ENCODE assay signal across 30 mouse cellular contexts in the genomic region with DNA sequence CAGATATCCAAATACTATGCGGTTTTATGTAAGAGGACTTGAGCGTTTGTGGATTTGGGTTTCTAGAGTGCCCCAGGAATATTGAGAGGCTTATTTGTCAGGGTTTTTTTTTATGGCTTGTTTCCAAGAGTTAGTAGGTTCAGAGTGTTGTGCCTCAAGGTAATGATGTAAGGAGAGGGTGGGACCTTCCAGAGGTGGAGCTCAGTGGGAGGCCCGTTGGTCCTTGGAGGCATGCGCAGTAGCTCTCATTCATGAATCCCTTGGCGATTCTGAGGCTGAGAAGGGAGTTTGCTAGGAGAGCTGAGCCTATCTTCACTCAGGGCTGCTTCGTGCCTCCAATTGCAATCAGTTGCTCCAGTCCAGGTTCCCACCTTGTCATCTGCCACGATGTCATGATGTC. TPM values are rescaled to one million over a fixed set of nuclear protein-coding genes. Genes with fewer than 3 reads are reported as not detected.
DNase-seq lines count a peak whose midpoint lies in the region; ATAC-seq lines count a peak whose summit lies in the region.
"Had no signal": no experiment of that assay in that cellular context is flagged by ENCODE, and none has a peak within 500 bp of the region (broad histone marks: within the 10 kb centered on the region; RNA-seq: fewer than 3 reads in every experiment).

No protein-coding gene starts in this region.

- H3K9me3 ChIP-seq in embryonic facial prominence, embryonic 13.5 days, result no peaks in the 10 kb centered on the region
- no peaks in the 10 kb centered on the region for H3K9me3 ChIP-seq in embryonic facial prominence, embryonic 10.5 days
- no peaks in the 10 kb centered on the region for H3K9me3 ChIP-seq in limb, embryonic 13.5 days
- no peaks in the 10 kb centered on the region for H3K9me3 ChIP-seq in limb, embryonic 10.5 days (replicated peaks)
- H3K9me3 ChIP-seq: embryonic facial prominence, embryonic 15.5 days; hindbrain, embryonic 10.5 days; hindbrain, embryonic 13.5 days; intestine, embryonic 15.5 days had no signal

- peaks cover 56% of the 10 kb centered on the region for H3K27me3 ChIP-seq in embryonic facial prominence, embryonic 13.5 days
- H3K27me3 ChIP-seq in embryonic facial prominence, embryonic 10.5 days (replicated peaks; ENCODE audit: low read depth, poor library complexity, severe bottlenecking), result peaks cover 96% of the 10 kb centered on the region
- H3K27me3 ChIP-seq in limb, embryonic 13.5 days, result peaks cover 61% of the 10 kb centered on the region
- peaks cover 65% of the 10 kb centered on the region for H3K27me3 ChIP-seq in limb, embryonic 10.5 days (ENCODE audit: low read depth, poor library complexity, severe bottlenecking)
- H3K27me3 ChIP-seq: CH12.LX had no signal

- no peak overlapping the region for H3K4me2 ChIP-seq in embryonic facial prominence, embryonic 13.5 days
- peak overlapping the region; percentile 14; the same call in 1 of the 2 replicates for H3K4me2 ChIP-seq in limb, embryonic 13.5 days (replicated peaks)
- H3K4me2 ChIP-seq: embryonic facial prominence, embryonic 15.5 days; heart, embryonic 11.5 days; hindbrain, embryonic 13.5 days; intestine, embryonic 15.5 days had no signal

- no peak overlapping the region for H3K27ac ChIP-seq in embryonic facial prominence, embryonic 13.5 days
- no peak overlapping the region for H3K27ac ChIP-seq in embryonic facial prominence, embryonic 10.5 days (replicated peaks)
- no peak overlapping the region for H3K27ac ChIP-seq in limb, embryonic 13.5 days
- no peak overlapping the region for H3K27ac ChIP-seq in limb, embryonic 10.5 days
- H3K27ac ChIP-seq: embryonic facial prominence, embryonic 15.5 days; gastrocnemius, adult 2 months; hindbrain, embryonic 10.5 days; hindbrain, embryonic 13.5 days; intestine, embryonic 15.5 days had no signal

- peaks cover 14% of the 10 kb centered on the region; the same call in 1 of the 2 replicates for H3K4me1 ChIP-seq in embryonic facial prominence, embryonic 13.5 days
- H3K4me1 ChIP-seq in embryonic facial prominence, embryonic 10.5 days, result peaks cover 17% of the 10 kb centered on the region
- H3K4me1 ChIP-seq in limb, embryonic 13.5 days, result peaks cover 23% of the 10 kb centered on the region
- H3K4me1 ChIP-seq in limb, embryonic 10.5 days, result peaks cover 23% of the 10 kb centered on the region
- H3K4me1 ChIP-seq: intestine, embryonic 15.5 days had no signal

- H3K9ac ChIP-seq in embryonic facial prominence, embryonic 13.5 days, result 0 out of 2 replicates have a peak overlapping the region, but pooled peaks have one; percentile 11
- H3K9ac ChIP-seq in limb, embryonic 13.5 days, result no peak overlapping the region
- H3K9ac ChIP-seq: embryonic facial prominence, embryonic 15.5 days; forebrain, postnatal 0 days; hindbrain, embryonic 13.5 days; intestine, embryonic 15.5 days had no signal

- DNase-seq in embryonic facial prominence, embryonic 10.5 days (ENCODE audit: low spot score), result no peak
- DNase-seq in limb, embryonic 10.5 days (ENCODE audit: low spot score), result no peak
- DNase-seq in lung, postnatal 25 days (ENCODE audit: low spot score), result peak; percentile 16
- no peak for DNase-seq in lung, postnatal 10 days
- no peak for DNase-seq in natural killer cell, adult 2 months (ENCODE audit: low spot score in 2 of 2)
- DNase-seq: adrenal gland, adult 8-10 months; adrenal gland, postnatal 25 days; B cell, adult 2 months; cerebellum, adult 11-12 months; cerebellum, adult 8-10 months; cerebellum, postnatal 10 days; cerebellum, postnatal 36 days; forebrain, postnatal 0 days; gastrocnemius, adult 2 months; gastrocnemius, postnatal 14 days; heart, adult 18-20 months; heart, postnatal 36 days had no signal

- no peak overlapping the region for H3K4me3 ChIP-seq in embryonic facial prominence, embryonic 13.5 days
- H3K4me3 ChIP-seq in embryonic facial prominence, embryonic 10.5 days, result no peak overlapping the region
- H3K4me3 ChIP-seq in limb, embryonic 13.5 days, result no peak overlapping the region
- no peak overlapping the region for H3K4me3 ChIP-seq in limb, embryonic 10.5 days
- H3K4me3 ChIP-seq: embryonic facial prominence, embryonic 15.5 days; gastrocnemius, adult 2 months; hindbrain, embryonic 10.5 days; hindbrain, embryonic 13.5 days; intestine, embryonic 15.5 days had no signal

- no peaks in the 10 kb centered on the region for H3K36me3 ChIP-seq in embryonic facial prominence, embryonic 13.5 days
- no peaks in the 10 kb centered on the region for H3K36me3 ChIP-seq in embryonic facial prominence, embryonic 10.5 days (replicated peaks)
- no peaks in the 10 kb centered on the region for H3K36me3 ChIP-seq in limb, embryonic 13.5 days
- no peaks in the 10 kb centered on the region for H3K36me3 ChIP-seq in limb, embryonic 10.5 days
- H3K36me3 ChIP-seq: embryonic facial prominence, embryonic 15.5 days; hindbrain, embryonic 10.5 days; hindbrain, embryonic 13.5 days; intestine, embryonic 15.5 days had no signal

- WGBS in embryonic facial prominence, embryonic 13.5 days, result 26% methylated on average over 7 of the region's 7 CpGs
- WGBS in embryonic facial prominence, embryonic 10.5 days, result 30% methylated on average over 7 of the region's 7 CpGs
- 26% methylated on average over 7 of the region's 7 CpGs for WGBS in limb, embryonic 13.5 days
- WGBS in limb, embryonic 10.5 days, result 31% methylated on average over 7 of the region's 7 CpGs

- no peak for ATAC-seq in embryonic facial prominence, embryonic 13.5 days (ENCODE audit: insufficient number of reproducible peaks, insufficient read depth, low FRiP score, low TSS enrichment, low read depth)
- ATAC-seq in limb, embryonic 13.5 days (ENCODE audit: low FRiP score, low read depth), result no peak
- ATAC-seq: activated CD4-positive, CD25-positive, alpha-beta regulatory T cell, adult 4 months; forebrain, embryonic 14.5 days; forebrain, postnatal 0 days; hindbrain, embryonic 16.5 days; intestine, embryonic 15.5 days had no signal

RNA-seq across cellular contexts. Expression of gene Helt, which starts 4.4 kb away (rescaled TPM):
- 0.48 TPM in 1 of 2 replicates, not detected in the other for polyA plus RNA-seq in embryonic facial prominence, embryonic 13.5 days (2015; fragmentation: Nextera tagmentation; extraction: Ambion mirVana)
- polyA plus RNA-seq in embryonic facial prominence, embryonic 10.5 days (2016; fragmentation: Nextera tagmentation; extraction: Ambion mirVana), result 0.36 and 0.64 TPM in 2 replicates
- polyA plus RNA-seq in limb, embryonic 13.5 days (2015; fragmentation: Nextera tagmentation; extraction: Ambion mirVana), result not detected in 2 replicates
- not detected in 2 replicates for polyA plus RNA-seq in limb, embryonic 10.5 days (2016; fragmentation: Nextera tagmentation; extraction: Ambion mirVana)
- polyA plus RNA-seq: activated CD4-positive, CD25-positive, alpha-beta regulatory T cell, adult 4 months; heart, embryonic 11.5 days; heart, embryonic 14.5 days; heart, postnatal 0 days; hindbrain, embryonic 16.5 days; intestine, embryonic 15.5 days had no signal
